Mouse (Mus musculus) v-Abl transformed pro-B cells (cell line): Measurements from ENCODE around the gene Ctsh.
"Not testable (repeated sequence)": the region's sequence is repeated elsewhere in the genome, so short reads cannot be mapped to it uniquely, and the experiment has no call there.

Source experiments
- in situ Hi-C, 2 experiments: fragments of 400-800 bp; cut with MboI; formaldehyde crosslinking; loops; one replicate each; pipeline ENCODE4 v1.15.1; 2025; ENCODE audit not compliant: unreplicated experiment in 2 of 2

Ctsh gene

DNA sequence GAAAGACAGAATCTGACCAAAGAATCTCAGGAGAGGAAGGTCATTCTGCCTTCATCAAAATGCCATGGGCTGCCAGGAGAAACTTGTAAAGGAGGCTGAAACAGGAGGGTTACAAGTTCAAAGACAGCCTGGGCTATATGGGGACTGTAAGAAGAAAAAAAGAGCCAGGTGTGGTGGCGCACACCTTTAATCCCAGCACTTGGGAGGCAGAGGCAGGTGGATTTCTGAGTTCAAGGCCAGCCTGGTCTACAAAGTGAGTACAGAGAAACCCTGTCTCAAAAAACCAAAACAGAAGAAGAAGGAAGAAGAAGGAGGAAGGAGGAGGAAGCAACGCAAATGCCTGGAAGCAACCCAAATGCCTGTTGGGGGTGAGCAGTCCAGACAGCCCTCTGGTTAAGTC, at the start of gene Ctsh:
TSS of gene Ctsh (plus strand) at position 301 of the 400 bp plus-strand sequence.
- in situ Hi-C loops = loop anchor here in 1 of 2 experiments (25.0 kb wide), 1 partner anchor 842 kb away; the partner anchor contains the start of gene Mthfs

- in situ Hi-C loops = no loop called here
Observed at GRCm38 (mm10) chr9:90006432-90006831, 47.5 kb upstream of the Ctsh start.

DNA sequence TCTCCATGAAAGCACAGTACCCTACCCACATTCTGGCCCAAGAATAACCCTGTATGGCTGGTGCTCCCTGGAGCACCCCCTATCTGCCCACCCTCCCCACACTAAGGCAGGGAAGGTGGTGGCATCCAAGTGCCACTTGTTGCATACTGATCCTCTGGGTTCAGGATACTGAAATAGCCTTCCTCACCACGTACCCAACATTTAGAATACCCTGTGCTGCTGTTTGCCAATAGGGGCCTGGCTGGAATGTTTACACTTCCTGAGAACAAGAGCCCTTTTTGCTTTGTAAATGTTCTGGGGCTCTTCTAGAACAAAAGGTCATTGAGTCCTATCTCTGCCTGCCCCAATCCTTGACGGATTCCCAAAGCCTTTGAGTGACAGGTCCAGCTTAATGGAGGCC, 46.9 kb upstream of the Ctsh start:
- in situ Hi-C loops = no loop called here

DNA sequence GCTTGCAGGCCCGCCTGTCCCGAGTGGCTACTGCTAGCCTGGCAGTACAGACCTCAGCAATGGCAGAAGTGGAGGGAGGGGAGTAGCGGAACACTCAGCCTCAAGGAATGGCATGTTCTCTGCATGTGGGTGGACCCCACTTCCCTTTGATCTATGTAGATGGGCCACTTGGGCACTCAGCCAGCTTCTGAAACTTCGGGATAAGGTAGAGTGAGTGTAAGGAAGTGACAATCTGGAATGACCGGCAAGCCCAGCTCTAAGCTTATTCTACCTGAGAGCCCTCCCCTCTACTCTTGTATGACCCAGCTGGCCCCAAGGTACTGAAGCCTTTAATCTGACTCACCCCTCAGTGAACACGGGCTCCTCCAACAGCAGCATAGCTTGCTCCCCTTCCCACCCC, 45.8 kb upstream of the Ctsh start:
- in situ Hi-C loops = no loop called here

- in situ Hi-C loops = no loop called here
Observed at GRCm38 (mm10) chr9:90011849-90012248, 42.1 kb upstream of the Ctsh start.

GRCm38 (mm10) chr9:90014649-90015048, 39.3 kb upstream of the Ctsh start:
- in situ Hi-C loops = no loop called here

DNA sequence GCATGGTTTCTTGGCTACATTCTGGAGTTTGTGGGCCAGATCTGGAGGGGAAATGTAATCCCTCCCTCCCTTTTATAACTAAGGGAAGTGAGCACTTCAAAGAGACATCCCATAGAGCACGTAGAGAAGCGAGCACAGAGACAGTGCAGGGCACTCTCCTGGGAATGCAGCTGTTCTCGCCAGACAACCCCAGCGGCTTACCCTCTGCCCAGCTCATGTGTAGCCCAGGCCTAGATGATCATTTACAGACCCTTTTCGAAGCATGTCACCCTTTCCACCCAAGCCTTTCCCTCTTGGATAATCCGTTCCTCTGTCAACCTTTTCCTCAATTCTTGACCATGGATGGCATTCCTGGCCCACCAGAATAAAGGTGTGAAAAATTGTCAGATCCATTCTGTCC, 37.7 kb upstream of the Ctsh start:
- in situ Hi-C loops = no loop called here

DNA sequence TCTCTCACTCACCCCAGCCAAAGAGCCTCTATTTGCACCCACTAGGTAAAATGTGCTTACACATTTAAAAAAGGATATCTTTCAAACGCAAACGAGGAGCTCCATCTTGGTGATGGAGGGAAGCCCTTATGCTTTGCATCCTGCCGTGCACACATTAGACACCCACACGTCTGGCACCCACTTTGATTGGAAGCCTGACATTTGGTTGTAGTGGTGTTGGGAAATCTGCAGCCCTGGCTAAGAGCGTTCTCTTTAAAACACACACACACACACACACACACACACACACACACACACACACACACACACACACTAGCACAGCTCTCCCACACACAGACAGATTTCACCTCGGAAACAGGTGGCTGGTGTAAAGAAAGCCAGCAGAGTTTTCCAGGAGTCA, 33.1 kb upstream of the Ctsh start:
- in situ Hi-C loops = no loop called here

- in situ Hi-C loops = no loop called here
Observed at GRCm38 (mm10) chr9:90021442-90021841, 32.5 kb upstream of the Ctsh start.

DNA sequence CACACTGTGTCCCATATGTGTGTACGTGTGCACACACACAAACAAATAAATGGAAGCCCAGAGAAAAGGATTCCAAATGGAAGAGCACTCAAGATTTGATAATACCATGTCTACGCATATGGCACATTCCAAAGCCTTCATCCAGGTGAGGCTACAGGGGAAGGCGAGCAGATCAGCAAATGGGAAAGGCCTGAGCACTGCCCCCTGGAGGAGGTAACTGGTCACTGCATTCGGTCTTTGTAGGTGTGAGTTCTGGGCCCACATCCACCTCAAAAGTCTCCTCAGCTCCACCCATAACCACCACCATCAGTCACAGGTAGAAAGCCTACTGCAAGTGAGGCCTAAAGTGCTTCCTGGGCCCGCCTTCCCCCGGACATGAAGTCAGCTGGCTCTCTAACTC, 26.2 kb upstream of the Ctsh start:
- in situ Hi-C loops = no loop called here

GRCm38 (mm10) chr9:90033922-90034321, 20.0 kb upstream of the Ctsh start:
- in situ Hi-C loops = no loop called here

GRCm38 (mm10) chr9:90035168-90035567, 18.8 kb upstream of the Ctsh start:
- in situ Hi-C loops = no loop called here

GRCm38 (mm10) chr9:90035794-90036193, 18.2 kb upstream of the Ctsh start:
- in situ Hi-C loops = no loop called here

DNA sequence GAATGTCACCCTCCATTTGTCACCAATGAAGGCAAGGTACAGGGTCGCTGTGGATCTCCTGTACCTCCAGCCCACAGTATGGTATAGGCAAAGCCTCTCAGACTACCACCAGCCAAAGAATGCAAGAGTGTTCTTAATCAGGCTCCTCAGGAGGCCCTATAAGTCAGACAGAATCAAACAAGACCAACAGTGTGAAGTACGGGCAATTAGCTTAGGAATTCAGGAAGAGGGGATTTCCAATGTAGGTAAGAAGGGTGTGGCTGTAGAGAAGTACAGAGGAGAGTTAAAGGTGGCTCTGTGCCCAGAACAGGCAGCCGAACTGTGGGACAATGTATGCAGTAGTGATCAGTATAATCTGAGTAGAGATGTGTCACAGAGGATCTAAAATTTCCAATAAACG, 17.6 kb upstream of the Ctsh start:
- in situ Hi-C loops = no loop called here

- in situ Hi-C loops = no loop called here
Observed at GRCm38 (mm10) chr9:90038535-90038934, 15.4 kb upstream of the Ctsh start.

DNA sequence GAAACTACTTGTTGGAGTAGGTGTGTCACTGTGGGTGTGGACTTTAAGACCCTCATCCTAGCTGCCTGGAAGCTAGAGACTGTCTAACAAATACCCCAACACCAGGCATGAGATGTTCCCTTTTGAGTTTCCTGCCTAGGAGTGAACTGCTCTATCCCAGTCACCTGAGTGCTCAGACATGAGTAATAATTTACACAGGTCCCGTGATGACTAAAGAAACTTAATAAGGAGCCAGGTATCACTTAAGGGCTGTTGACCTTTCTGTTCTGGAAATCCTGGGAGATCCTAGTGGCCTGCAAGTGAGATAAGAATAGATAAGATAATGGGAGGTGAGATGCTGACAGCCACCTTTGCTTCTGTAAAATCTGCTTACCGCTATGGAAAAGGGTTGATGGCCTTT, 13.0 kb upstream of the Ctsh start:
- in situ Hi-C loops = no loop called here

DNA sequence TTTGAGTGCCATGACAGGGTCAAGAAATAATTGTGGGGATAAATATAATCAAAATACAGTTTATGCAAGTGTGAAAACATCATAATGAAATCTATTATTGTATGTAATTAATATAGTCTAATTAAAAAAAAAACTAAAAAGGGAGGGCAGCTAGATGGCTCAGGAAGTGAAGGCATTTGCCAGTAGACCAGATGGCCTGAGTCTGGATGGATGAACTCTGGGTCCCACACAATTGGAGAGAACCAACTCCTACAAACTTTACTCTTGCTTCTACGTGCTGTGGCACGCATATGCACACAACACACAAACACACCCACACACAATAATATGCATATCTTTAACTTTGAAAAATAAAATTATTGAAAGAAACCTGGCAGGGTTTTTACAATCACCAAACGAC, 12.4 kb upstream of the Ctsh start:
- in situ Hi-C loops = no loop called here

DNA sequence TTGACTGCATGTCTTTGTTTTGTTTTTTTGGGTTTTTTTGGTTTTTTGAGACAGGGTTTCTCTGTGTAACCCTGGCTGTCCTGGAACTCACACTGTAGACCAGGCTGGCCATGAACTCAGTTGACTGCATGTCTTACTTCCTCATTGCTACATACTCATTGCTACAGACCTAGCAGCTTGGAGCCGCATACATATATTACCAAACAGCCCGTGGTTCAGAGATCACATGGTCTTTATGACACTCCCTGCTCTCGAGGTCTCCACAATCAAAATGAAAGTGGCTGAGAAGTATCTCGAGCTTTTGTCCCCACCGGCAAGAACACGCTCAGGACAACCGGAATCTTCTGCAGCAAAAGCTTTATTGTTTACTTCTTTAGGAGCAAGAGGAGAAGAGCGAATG, 11.0 kb upstream of the Ctsh start:
- in situ Hi-C loops = not testable (repeated sequence)

DNA sequence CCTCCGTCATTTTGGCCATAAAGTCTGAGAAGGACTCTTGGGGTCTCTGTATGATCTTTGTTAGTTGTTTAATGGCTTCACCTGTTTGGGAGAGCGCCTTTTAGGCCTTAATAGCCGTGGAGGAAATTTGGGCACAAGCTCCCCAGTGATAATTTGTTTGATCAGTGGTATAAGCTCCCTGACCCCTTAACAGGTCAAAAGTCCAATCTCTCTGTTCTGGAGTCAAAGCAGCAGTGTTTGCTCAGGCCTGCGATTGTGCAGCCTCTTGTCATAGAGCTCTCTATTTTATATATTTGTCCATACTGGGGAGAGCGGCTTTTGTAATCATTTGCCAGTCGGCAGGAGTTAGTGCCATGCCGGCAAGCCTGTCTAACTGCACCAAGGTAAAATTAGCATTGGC, 8.8 kb upstream of the Ctsh start:
- in situ Hi-C loops = no loop called here

DNA sequence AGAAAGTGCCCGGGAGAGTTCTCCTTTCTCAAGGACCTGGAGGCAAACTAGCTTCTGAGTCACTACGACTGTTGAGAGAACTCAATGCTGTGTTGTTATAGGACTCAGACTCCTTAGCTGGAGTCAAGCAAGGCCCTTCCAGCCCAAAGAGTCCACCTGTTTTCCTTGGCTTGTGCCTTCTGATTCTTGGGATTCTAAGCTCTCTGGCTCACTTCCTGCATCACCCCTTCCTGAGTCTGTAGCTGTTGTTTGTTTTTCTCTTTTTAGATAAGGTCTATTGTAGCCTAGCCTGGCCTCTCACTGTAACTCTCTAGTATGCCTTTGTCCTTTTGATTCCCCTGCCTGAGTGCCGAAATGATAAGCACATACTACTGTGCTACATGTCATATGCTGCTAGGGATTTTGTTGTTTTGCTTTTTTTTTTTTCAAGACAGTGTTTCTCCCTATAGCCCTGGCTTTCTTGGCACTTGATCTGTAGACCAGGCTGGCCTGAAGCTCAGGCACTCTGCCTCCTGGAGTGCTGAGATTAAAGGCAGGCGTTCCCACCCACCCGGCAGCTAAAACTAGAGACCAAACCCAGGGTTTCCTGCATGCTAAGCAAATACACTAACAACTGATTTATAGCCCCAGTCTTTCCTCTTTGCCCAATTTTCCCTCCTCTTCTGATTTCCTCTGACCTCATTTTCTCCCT, 5.9 kb upstream of the Ctsh start:
- in situ Hi-C loops = no loop called here

DNA sequence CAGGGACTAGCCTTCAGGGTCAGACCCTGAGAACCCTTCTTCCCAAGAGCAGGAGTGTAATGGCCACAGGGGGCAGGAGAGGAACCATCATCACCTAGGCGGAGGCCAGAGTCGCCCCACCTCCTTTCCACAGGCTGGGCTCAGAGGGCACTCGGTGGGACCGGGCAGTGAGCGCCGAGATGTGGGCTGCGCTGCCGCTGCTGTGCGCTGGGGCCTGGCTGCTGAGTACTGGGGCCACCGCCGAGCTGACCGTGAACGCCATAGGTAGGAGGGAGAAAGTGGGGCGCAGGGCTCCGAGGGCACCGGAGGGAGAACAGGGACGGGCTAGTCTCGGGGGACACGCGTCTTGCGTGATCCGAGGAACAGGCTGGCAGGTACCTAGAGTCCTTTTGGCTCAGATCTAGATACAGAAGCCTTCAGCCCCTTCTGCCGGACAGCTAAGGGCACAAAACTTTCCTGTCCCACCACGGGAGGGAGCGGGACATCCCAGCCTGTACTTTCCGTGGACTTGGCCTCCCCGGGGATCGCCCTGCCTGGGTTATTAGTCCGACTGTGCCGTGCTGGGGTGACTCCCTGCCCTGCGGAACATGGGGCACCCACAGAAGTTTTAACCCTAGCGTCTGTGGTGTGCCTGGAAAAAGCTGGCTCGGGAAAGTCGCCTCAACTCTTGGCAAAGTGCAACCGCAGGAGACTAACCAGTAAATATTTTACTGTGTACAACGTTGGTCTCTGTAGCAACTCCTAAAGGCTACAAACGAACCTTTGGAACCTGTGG, 606 bp downstream of the Ctsh start:
- in situ Hi-C loops = loop anchor here in 1 of 2 experiments (25.0 kb wide), 1 partner anchor 842 kb away; the partner anchor contains the start of gene Mthfs

DNA sequence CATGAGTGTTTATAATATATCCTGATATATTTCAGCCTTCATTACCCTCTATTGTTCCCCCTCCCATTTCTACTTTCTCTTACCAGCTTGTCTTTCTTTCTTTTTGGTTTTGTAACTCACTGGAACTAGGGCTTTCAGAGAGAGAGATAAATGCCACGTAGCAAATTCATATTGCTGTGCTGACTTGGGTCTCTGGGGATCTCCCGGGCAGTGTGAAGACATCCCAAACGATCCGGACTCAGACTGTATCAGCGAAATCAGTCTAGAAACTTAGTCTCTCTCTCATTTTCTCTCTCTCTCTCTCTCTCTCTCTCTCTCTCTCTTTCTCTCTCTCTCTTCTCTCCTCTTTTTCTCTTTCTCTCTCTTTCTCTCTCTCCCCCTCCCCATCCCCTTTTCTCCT, 1.5 kb downstream of the Ctsh start:
- in situ Hi-C loops = loop anchor here in 1 of 2 experiments (25.0 kb wide), 1 partner anchor 843 kb away; the partner anchor contains the start of gene Mthfs
